Mouse (Mus musculus): Measurements from ENCODE around the gene Aig1. TPM values are rescaled to one million over a fixed set of nuclear protein-coding genes. Genes with fewer than 3 reads are reported as not detected.

The Aig1 gene
- polyA plus RNA-seq, 1 experiment: 11.3 TPM

- TF ChIP-seq MYOG (IDR thresholded peaks at IDR 0.05; ENCODE audit: control insufficient read depth, extremely low read depth, insufficient read length): no peak
- no peak for TF ChIP-seq CEBPB (IDR thresholded peaks at IDR 0.05; ENCODE audit: low read depth)
- TF ChIP-seq USF1 (IDR thresholded peaks at IDR 0.05; ENCODE audit: low read depth): no peak
- no peak for TF ChIP-seq MAX (IDR thresholded peaks at IDR 0.05)
- no peak for TF ChIP-seq CTCF (IDR thresholded peaks at IDR 0.05; ENCODE audit: control insufficient read depth, insufficient read depth, insufficient read length)
- no peak for TF ChIP-seq MYOD1 (IDR thresholded peaks at IDR 0.05; ENCODE audit: control insufficient read depth, insufficient read length, low read depth)
- TF ChIP-seq FOSL1 (IDR thresholded peaks at IDR 0.05; ENCODE audit: insufficient read depth, low read length, poor library complexity, severe bottlenecking): no peak
- Histone ChIP-seq H3K4me3 (ENCODE audit: insufficient read depth, poor library complexity, severe bottlenecking) (no peak overlapping the region), H3ac (ENCODE audit: control insufficient read depth, insufficient read length, low read depth) (no peak overlapping the region), H3K79me3 (ENCODE audit: low read depth) (no peaks in the 10 kb centered on the region), H3K36me3 (ENCODE audit: control insufficient read depth, insufficient read depth) (no peaks in the 10 kb centered on the region), H3K27me3 (ENCODE audit: control insufficient read depth, insufficient read depth, insufficient read length) (no peaks in the 10 kb centered on the region), H3K79me2 (ENCODE audit: control insufficient read depth, insufficient read depth) (no peaks in the 10 kb centered on the region)
These were observed 5.7 kb upstream of the Aig1 start for GRCm38 (mm10) chr10:13874301-13875037.

- H3K27me3 ChIP-seq (ENCODE audit: control insufficient read depth, insufficient read depth, insufficient read length): no peaks in the 10 kb centered on the region
- no peaks in the 10 kb centered on the region for H3K79me2 ChIP-seq (ENCODE audit: control insufficient read depth, insufficient read depth)
- H3K4me3 ChIP-seq (ENCODE audit: insufficient read depth, poor library complexity, severe bottlenecking): no peak overlapping the region
- no peaks in the 10 kb centered on the region for H3K79me3 ChIP-seq (ENCODE audit: low read depth)
- TF ChIP-seq MAX (IDR thresholded peaks at IDR 0.05) (no peak), MYOG (IDR thresholded peaks at IDR 0.05; ENCODE audit: control insufficient read depth, extremely low read depth, insufficient read length) (no peak), CEBPB (IDR thresholded peaks at IDR 0.05; ENCODE audit: low read depth) (no peak), CTCF (IDR thresholded peaks at IDR 0.05; ENCODE audit: control insufficient read depth, insufficient read depth, insufficient read length) (no peak)
- H3K36me3 ChIP-seq (ENCODE audit: control insufficient read depth, insufficient read depth): no peaks in the 10 kb centered on the region
- H3ac ChIP-seq (ENCODE audit: control insufficient read depth, insufficient read length, low read depth): no peak overlapping the region
These were observed 1.8 kb upstream of the Aig1 start for GRCm38 (mm10) chr10:13870531-13870930.

GRCm38 (mm10) chr10:13869322-13870035 is 699 bp upstream of the Aig1 start:
- no peaks in the 10 kb centered on the region for H3K27me3 ChIP-seq (ENCODE audit: control insufficient read depth, insufficient read depth, insufficient read length)
- peak; percentile 70 for TF ChIP-seq MYOD1 (IDR thresholded peaks at IDR 0.05; ENCODE audit: control insufficient read depth, insufficient read length, low read depth)
- TF ChIP-seq CEBPB (IDR thresholded peaks at IDR 0.05; ENCODE audit: low read depth): peak; percentile 76
- no peak for TF ChIP-seq FOSL1 (IDR thresholded peaks at IDR 0.05; ENCODE audit: insufficient read depth, low read length, poor library complexity, severe bottlenecking)
- no peaks in the 10 kb centered on the region for H3K36me3 ChIP-seq (ENCODE audit: control insufficient read depth, insufficient read depth)
- H3K79me3 ChIP-seq (ENCODE audit: low read depth): no peaks in the 10 kb centered on the region
- H3ac ChIP-seq (ENCODE audit: control insufficient read depth, insufficient read length, low read depth): no peak overlapping the region
- H3K79me2 ChIP-seq (ENCODE audit: control insufficient read depth, insufficient read depth): no peaks in the 10 kb centered on the region
- H3K4me3 ChIP-seq (ENCODE audit: insufficient read depth, poor library complexity, severe bottlenecking): no peak overlapping the region

- no peak overlapping the region for H3K4me3 ChIP-seq (ENCODE audit: insufficient read depth, poor library complexity, severe bottlenecking)
- no peaks in the 10 kb centered on the region for H3K27me3 ChIP-seq (ENCODE audit: control insufficient read depth, insufficient read depth, insufficient read length)
- H3K79me2 ChIP-seq (ENCODE audit: control insufficient read depth, insufficient read depth): no peaks in the 10 kb centered on the region
- TF ChIP-seq CEBPB (IDR thresholded peaks at IDR 0.05; ENCODE audit: low read depth) (no peak), MAX (IDR thresholded peaks at IDR 0.05) (no peak), FOSL1 (IDR thresholded peaks at IDR 0.05; ENCODE audit: insufficient read depth, low read length, poor library complexity, severe bottlenecking) (no peak), MYOG (IDR thresholded peaks at IDR 0.05; ENCODE audit: control insufficient read depth, extremely low read depth, insufficient read length) (no peak), CTCF (IDR thresholded peaks at IDR 0.05; ENCODE audit: control insufficient read depth, insufficient read depth, insufficient read length) (no peak), MYOD1 (IDR thresholded peaks at IDR 0.05; ENCODE audit: control insufficient read depth, insufficient read length, low read depth) (no peak), USF1 (IDR thresholded peaks at IDR 0.05; ENCODE audit: low read depth) (no peak)
- no peak overlapping the region for H3ac ChIP-seq (ENCODE audit: control insufficient read depth, insufficient read length, low read depth)
- no peaks in the 10 kb centered on the region for H3K79me3 ChIP-seq (ENCODE audit: low read depth)
- H3K36me3 ChIP-seq (ENCODE audit: control insufficient read depth, insufficient read depth): no peaks in the 10 kb centered on the region
These were observed 2.4 kb downstream of the Aig1 start for GRCm38 (mm10) chr10:13866391-13866790.

- H3K27me3 ChIP-seq (ENCODE audit: control insufficient read depth, insufficient read depth, insufficient read length): no peaks in the 10 kb centered on the region
- H3K4me3 ChIP-seq (ENCODE audit: insufficient read depth, poor library complexity, severe bottlenecking): no peak overlapping the region
- H3K79me3 ChIP-seq (ENCODE audit: low read depth): no peaks in the 10 kb centered on the region
- H3K36me3 ChIP-seq (ENCODE audit: control insufficient read depth, insufficient read depth): no peaks in the 10 kb centered on the region
- H3K79me2 ChIP-seq (ENCODE audit: control insufficient read depth, insufficient read depth): no peaks in the 10 kb centered on the region
- no peak overlapping the region for H3ac ChIP-seq (ENCODE audit: control insufficient read depth, insufficient read length, low read depth)
- TF ChIP-seq CTCF (IDR thresholded peaks at IDR 0.05; ENCODE audit: control insufficient read depth, insufficient read depth, insufficient read length) (no peak), USF1 (IDR thresholded peaks at IDR 0.05; ENCODE audit: low read depth) (peak; percentile 52)
These were observed 7.5 kb downstream of the Aig1 start for GRCm38 (mm10) chr10:13861115-13861909.
